ENCODE assay signal across 17 mouse cellular contexts in the genomic region with DNA sequence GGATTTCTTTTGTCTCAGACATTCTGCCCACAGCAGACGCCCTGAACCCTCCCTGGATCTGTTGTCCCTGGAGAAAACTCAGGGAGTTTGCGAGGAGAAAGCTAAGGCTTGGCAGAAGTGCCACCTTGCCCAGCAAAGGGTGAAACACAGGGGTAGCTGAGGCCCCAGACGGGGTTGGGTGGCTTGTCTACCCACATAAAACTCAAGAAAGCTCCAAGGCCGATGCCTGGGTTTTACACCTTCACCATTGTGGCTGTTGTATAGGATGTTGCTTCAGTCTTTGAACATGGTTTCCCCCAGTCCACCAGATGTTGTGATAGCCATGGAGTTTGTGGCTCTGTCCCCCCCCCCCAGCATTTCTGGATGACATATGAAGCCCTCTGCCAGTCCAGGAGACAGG.
"Had no signal": no experiment of that assay in that cellular context is flagged by ENCODE, and none has a peak within 500 bp of the region (broad histone marks: within the 10 kb centered on the region; RNA-seq: fewer than 3 reads in every experiment).

No protein-coding gene starts in this region.

- H3K4me3 ChIP-seq: neural tube, embryonic 12.5 days; neural tube, embryonic 13.5 days; neural tube, embryonic 15.5 days; stomach, embryonic 15.5 days had no signal

- H3K4me1 ChIP-seq: neural tube, embryonic 15.5 days had no signal

- H3K9me3 ChIP-seq: neural tube, embryonic 12.5 days; neural tube, embryonic 13.5 days; neural tube, embryonic 15.5 days; stomach, embryonic 15.5 days had no signal

- H3K27me3 ChIP-seq: neural tube, embryonic 12.5 days; neural tube, embryonic 13.5 days; stomach, embryonic 15.5 days had no signal

- H3K27ac ChIP-seq: neural tube, embryonic 12.5 days; neural tube, embryonic 13.5 days; neural tube, embryonic 15.5 days; stomach, embryonic 15.5 days; stomach, postnatal 0 days had no signal

- H3K4me2 ChIP-seq: neural tube, embryonic 12.5 days; neural tube, embryonic 13.5 days; neural tube, embryonic 15.5 days; stomach, embryonic 15.5 days had no signal

- H3K9ac ChIP-seq: neural tube, embryonic 12.5 days; neural tube, embryonic 13.5 days; neural tube, embryonic 15.5 days; stomach, embryonic 15.5 days had no signal

- H3K36me3 ChIP-seq: neural tube, embryonic 12.5 days; neural tube, embryonic 13.5 days; neural tube, embryonic 15.5 days; stomach, embryonic 15.5 days had no signal

- DNase-seq: retina, postnatal 1 day; right cerebral cortex, adult 18-20 months; right cerebral cortex, postnatal 14 days; right cerebral cortex, postnatal 25 days; right cerebral cortex, postnatal 4 days; spleen, adult 18-20 months; thymus, adult 18-20 months; thymus, adult 2 months; thymus, postnatal 14 days; thymus, postnatal 25 days; thymus, postnatal 36 days; thymus, postnatal 4 days had no signal
